Mouse (Mus musculus): Measurements from ENCODE around the gene Haus6.

The Haus6 gene

GRCm38 (mm10) chr4:86575283-86575983 is 36.4 kb downstream of the Haus6 start, which contains the start of gene Rraga:
Gene Rraga, plus strand, starts transcription at chr4:86575668.
- peak; percentile 97 for DNase-seq (ENCODE audit: low spot score)

GRCm38 (mm10) chr4:86574939-86575282 is 36.9 kb downstream of the Haus6 start:
- no peak for DNase-seq (ENCODE audit: low spot score)

GRCm38 (mm10) chr4:86561061-86561460 is 50.8 kb downstream of the Haus6 start:
- DNase-seq (ENCODE audit: low spot score) = no peak

- no peak for DNase-seq (ENCODE audit: low spot score)
These were observed 52.8 kb downstream of the Haus6 start for GRCm38 (mm10) chr4:86559006-86559405.

DNA sequence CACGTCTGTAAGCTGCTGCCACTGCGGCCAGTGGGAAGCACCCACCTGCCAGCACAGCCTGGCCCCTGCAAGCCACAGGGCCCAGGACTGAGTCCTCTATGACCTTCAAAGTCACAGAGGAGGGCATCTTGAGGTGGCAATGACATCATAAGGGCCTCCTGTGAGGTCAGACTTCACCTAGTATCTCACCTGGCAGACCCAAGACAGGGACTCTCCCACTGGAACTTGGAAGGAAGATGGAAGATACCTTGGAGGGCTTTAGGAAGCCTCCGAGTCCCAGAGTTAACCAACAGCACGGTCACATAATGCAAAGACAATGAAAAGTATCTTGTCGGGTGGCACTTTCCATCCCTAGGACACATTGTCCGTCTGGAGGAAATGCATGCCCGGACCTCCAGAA is 53.6 kb downstream of the Haus6 start, which contains the start of gene Saxo1:
Gene Saxo1 (minus strand): TSS at position 101 of the 400 bp plus-strand sequence.
- DNase-seq (ENCODE audit: low spot score) = no peak

DNA sequence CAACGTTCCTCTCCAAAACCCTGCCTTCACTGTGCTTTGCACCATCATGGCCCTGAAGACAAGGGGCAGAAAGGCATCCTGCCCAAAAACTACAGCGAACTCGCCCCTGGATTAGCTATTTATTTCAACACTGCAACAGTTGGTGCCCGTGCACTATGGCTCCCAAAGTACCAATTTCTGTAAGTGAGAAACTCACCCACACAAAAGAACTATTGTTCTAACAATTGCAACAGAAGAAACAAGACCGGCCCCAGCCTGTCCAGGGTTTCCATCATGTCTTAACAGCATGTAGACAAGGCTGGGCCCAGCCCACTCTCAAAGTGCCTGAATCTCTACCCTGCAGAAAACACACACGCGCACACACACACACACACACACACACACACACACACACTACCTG is 54.5 kb downstream of the Haus6 start:
- DNase-seq (ENCODE audit: low spot score) = no peak

DNA sequence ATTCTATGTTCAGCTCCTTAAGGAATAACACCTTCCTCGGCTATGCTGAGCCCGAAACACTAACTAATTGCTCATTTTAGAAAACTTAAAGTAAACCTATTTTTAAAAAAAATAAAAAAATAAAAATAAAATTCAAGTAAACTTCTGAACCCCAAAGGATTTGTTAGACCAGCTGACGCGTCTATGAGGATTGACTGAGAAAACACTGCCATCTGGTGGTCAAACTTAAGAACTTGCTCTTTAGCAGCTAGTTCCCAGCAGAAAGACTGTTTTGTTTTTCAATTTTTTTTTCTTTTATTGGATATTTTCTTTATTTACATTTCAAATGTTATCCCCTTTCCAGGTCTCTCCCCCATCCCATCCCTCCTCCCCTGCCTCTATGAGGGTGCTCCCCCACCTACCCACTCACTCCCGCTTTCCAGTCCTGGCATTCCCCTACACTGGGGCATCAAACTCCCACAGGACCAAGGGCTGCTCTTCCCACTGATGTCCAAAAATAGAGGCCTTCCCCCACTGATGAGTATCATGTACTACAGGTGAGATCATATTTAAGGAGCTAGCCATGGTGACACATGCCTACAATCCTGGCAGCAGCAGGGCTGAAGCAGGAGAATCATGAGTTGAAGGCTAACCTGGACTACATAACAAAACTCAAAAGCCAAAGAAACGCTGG is 56.7 kb downstream of the Haus6 start:
- DNase-seq (ENCODE audit: low spot score) = peak; percentile 84

DNA sequence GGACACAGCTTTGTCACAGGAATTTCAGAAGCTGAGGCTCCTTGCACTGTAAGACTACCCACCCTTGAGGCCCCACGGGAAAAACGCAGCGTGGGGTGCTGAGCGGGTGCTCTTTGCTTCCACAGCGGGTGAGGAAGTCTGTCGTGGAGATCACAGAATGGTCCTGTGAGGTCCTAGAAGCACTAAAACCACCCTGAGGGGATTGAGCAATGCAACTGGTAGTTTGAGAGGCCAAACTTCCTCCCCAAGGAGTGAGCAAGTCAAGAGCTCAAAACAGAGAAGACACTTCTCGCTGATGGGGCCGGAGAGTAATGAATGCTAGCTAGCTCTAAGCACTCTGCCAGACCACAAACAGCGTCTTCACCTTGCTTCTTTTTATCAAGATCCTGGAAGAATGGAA is 63.5 kb downstream of the Haus6 start:
- no peak for DNase-seq (ENCODE audit: low spot score)

- DNase-seq (ENCODE audit: low spot score) = peak; percentile 58
These were observed 66.2 kb downstream of the Haus6 start for GRCm38 (mm10) chr4:86545615-86546014.

DNA sequence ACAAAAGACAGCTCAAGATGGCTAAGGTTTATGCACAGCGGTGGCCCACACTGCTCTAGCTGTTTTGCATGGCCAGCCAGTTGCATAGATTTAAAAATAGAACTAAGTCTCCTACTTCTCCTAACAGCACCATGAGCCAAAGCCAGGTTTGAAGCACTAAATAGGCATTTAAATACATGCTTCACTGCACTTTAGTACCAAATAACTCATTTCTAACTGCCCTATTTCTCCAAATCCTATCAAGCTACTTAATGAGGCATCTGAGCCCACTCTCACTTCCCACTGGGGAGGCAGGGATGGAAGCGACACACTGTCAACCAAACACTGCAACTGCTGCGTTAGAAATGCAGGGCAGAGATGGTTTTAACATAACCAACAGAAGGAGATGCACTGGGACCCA is 67.9 kb downstream of the Haus6 start:
- no peak for DNase-seq (ENCODE audit: low spot score)

- DNase-seq (ENCODE audit: low spot score) = no peak
These were observed 70.3 kb downstream of the Haus6 start for GRCm38 (mm10) chr4:86541573-86541972.

GRCm38 (mm10) chr4:86538936-86539335 is 72.9 kb downstream of the Haus6 start:
- DNase-seq (ENCODE audit: low spot score) = no peak

GRCm38 (mm10) chr4:86537972-86538371 is 73.9 kb downstream of the Haus6 start:
- DNase-seq (ENCODE audit: low spot score) = peak; percentile 66

GRCm38 (mm10) chr4:86534091-86534481 is 77.8 kb downstream of the Haus6 start:
- peak; percentile 33 for DNase-seq (ENCODE audit: low spot score)

DNA sequence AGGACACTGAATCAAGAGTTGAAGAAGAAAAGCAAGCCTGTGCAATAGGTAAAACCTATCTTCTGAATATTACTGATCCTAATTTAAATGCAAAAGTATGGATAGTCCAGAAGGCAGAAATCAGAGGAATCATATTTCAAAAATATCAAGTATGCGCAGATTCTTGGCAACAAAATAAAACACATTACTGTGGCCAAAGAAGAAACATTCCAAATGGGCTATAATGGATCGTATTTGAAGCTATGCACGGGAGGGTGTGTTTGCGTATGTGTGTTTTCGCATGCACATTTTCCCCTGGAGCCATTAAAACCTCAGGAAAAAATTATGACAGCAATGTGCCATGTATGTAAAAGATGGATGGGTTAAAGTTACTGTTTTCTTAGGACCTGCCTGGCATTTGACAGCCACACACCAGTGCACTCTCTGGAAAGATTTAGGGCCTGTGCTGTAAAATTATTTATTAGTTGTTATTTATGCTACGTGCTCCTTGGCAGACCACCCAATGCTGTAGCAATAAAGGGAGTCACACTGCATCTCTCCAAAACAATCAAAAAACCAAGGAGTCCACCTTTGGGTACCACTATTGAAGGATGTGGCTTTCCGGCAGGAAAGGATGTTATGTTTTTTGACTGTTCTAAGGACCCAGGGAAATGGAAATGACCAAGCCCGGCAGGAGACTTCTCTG is 78.3 kb downstream of the Haus6 start:
- no peak for DNase-seq (ENCODE audit: low spot score)

DNA sequence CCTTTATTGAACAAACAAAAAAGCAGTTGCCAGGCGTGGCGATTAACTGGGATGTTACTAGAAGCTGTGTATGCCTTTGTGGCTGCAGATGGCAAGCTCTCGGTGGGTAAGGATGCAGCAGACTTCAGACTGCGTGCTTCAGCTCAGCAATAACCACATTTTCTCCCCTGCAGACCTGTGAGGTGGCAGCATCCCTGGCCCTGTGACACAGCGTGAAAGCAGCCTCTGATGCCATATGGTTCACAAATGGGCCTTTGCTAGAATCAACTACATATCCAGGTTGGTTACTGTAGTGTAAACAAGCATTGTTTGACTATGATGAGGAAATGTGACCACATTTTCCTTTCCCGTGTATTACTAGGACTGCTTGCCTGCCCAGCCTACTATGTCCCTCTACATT is 82.7 kb downstream of the Haus6 start:
- DNase-seq (ENCODE audit: low spot score) = no peak

Data from embryo, embryonic 10 days (tissue).